Mouse (Mus musculus) adrenal gland, postnatal 36 days (tissue): Measurements from ENCODE around the gene Ddx21. TPM values are rescaled to one million over a fixed set of nuclear protein-coding genes. Genes with fewer than 3 reads are reported as not detected.

Experiments
- total RNA-seq, 2 experiments: library from RNA; stranded (reverse); gene quantifications; 2 replicates each; pipeline ENCODE4 v1.2.3; 2021

Ddx21 gene
- total RNA-seq, 2 experiments from 2014 or later: 70.3 to 85.0 TPM

Other genes starting within 250 kb of the Ddx21 start
- gene Hk1, start 222.4 kb downstream of the Ddx21 start, total RNA-seq: 10 to 100 TPM; 25.3 to 25.9 TPM
- gene Hkdc1, start 179.8 kb downstream of the Ddx21 start, total RNA-seq: not detected
- gene 4930507D05Rik, start 152.8 kb downstream of the Ddx21 start, total RNA-seq: under 1 TPM; 0.43 to 0.53 TPM
- 10 to 100 TPM; 28.9 to 34.1 TPM for gene Supv3l1, start 152.5 kb downstream of the Ddx21 start, total RNA-seq
- 10 to 100 TPM; 50.6 to 59.9 TPM for gene Vps26a, start 115.5 kb downstream of the Ddx21 start, total RNA-seq
- 10 to 100 TPM; 40.5 to 65.4 TPM for gene Srgn, start 74.8 kb downstream of the Ddx21 start, total RNA-seq
- gene Kif1bp, start 23.8 kb downstream of the Ddx21 start, total RNA-seq: 10 to 100 TPM; 54.4 to 56.1 TPM
- gene Ddx50, start 48.9 kb upstream of the Ddx21 start, total RNA-seq: 100 to 1,000 TPM; 121 to 124 TPM
- gene Stox1, start 123.8 kb upstream of the Ddx21 start, total RNA-seq: under 1 TPM; 0.46 to 0.70 TPM
- 10 to 100 TPM; 56.2 to 74.1 TPM for gene Ccar1, start 190.0 kb upstream of the Ddx21 start, total RNA-seq